Mouse (Mus musculus): Measurements from ENCODE around the gene Sgcd.

GRCm38 (mm10) chr11:47294741-47295140, 694.0 kb downstream of the Sgcd start:
- TF ChIP-seq POLR2A (IDR thresholded peaks at IDR 0.05; ENCODE audit: low read depth, low read length) (no peak), CTCF (IDR thresholded peaks at IDR 0.05; ENCODE audit: borderline replicate concordance, insufficient read depth, low read length) (no peak)
